8 mouse cellular contexts compared by ENCODE assay signal in genomic region chr5:66619675-66620074, GRCm38 (mm10). TPM values are rescaled to one million over a fixed set of nuclear protein-coding genes. Genes with fewer than 3 reads are reported as not detected.
A peak's percentile ranks its signal among the peaks of the same experiment; 100 is the strongest.
DNase-seq lines count a peak whose midpoint lies in the region; ATAC-seq lines count a peak whose summit lies in the region.

No protein-coding gene starts in this region.

- no peaks in the 10 kb centered on the region for H3K36me3 ChIP-seq in neural tube, embryonic 11.5 days (ENCODE audit: control insufficient read depth, insufficient read depth, low read length)
- H3K36me3 ChIP-seq in limb, embryonic 15.5 days = no peaks in the 10 kb centered on the region
- H3K36me3 ChIP-seq in stomach, embryonic 15.5 days = no peaks in the 10 kb centered on the region

- peak; percentile 54 for DNase-seq in cerebellum, adult 9-10 months
- DNase-seq in cerebellum, postnatal 4 days (ENCODE audit: low spot score in 2 of 2) = no peak
- no peak for DNase-seq in neural tube, embryonic 11.5 days (ENCODE audit: low spot score)
- no peak for DNase-seq in neural tube, embryonic 10.5 days (ENCODE audit: extremely low spot score, low spot score)
- DNase-seq in layer of hippocampus, adult 18-20 months (ENCODE audit: low spot score in 2 of 2) = no peak

- H3K9ac ChIP-seq in neural tube, embryonic 11.5 days (ENCODE audit: low read length) = peak overlapping the region; percentile 65
- H3K9ac ChIP-seq in limb, embryonic 15.5 days = peak overlapping the region; percentile 50; the same call in 1 of the 2 replicates
- H3K9ac ChIP-seq in stomach, embryonic 15.5 days = peak overlapping the region; percentile 6; the same call in 1 of the 2 replicates

- no peak for ATAC-seq in neural tube, embryonic 11.5 days (ENCODE audit: insufficient read depth, low FRiP score, low TSS enrichment)
- ATAC-seq in limb, embryonic 15.5 days (ENCODE audit: insufficient number of reproducible peaks, low FRiP score, low TSS enrichment, low read depth) = no peak
- no peak for ATAC-seq in stomach, embryonic 15.5 days (ENCODE audit: insufficient read depth, low FRiP score, low read depth)
- no peak for ATAC-seq in megakaryocyte-erythroid progenitor cell, adult 5-6 weeks (replicated peaks; ENCODE audit: low FRiP score, low TSS enrichment, poor library complexity, severe bottlenecking)

- 42% methylated on average over 8 of the region's 8 CpGs for WGBS in neural tube, embryonic 11.5 days
- WGBS in limb, embryonic 15.5 days = 44% methylated on average over 8 of the region's 8 CpGs
- WGBS in stomach, embryonic 15.5 days = 42% methylated on average over 8 of the region's 8 CpGs

- H3K9me3 ChIP-seq in neural tube, embryonic 11.5 days (ENCODE audit: control insufficient read depth, low read length) = no peaks in the 10 kb centered on the region
- no peaks in the 10 kb centered on the region for H3K9me3 ChIP-seq in limb, embryonic 15.5 days
- no peaks in the 10 kb centered on the region for H3K9me3 ChIP-seq in stomach, embryonic 15.5 days

- no peaks in the 10 kb centered on the region for H3K27me3 ChIP-seq in neural tube, embryonic 11.5 days (ENCODE audit: control insufficient read depth, insufficient read depth, low read length)
- H3K27me3 ChIP-seq in limb, embryonic 15.5 days = no peaks in the 10 kb centered on the region
- H3K27me3 ChIP-seq in stomach, embryonic 15.5 days (replicated peaks) = no peaks in the 10 kb centered on the region

- H3K27ac ChIP-seq in neural tube, embryonic 11.5 days (ENCODE audit: low read depth, low read length) = no peak overlapping the region
- H3K27ac ChIP-seq in limb, embryonic 15.5 days = peak overlapping the region; percentile 71
- H3K27ac ChIP-seq in stomach, embryonic 15.5 days = peak overlapping the region; percentile 26; the same call in 1 of the 2 replicates

- peak overlapping the region; percentile 51 for H3K4me3 ChIP-seq in neural tube, embryonic 11.5 days (ENCODE audit: low read depth, low read length)
- peak overlapping the region; percentile 64 for H3K4me3 ChIP-seq in limb, embryonic 15.5 days
- peak overlapping the region; percentile 49 for H3K4me3 ChIP-seq in stomach, embryonic 15.5 days (replicated peaks)

- peaks cover 7% of the 10 kb centered on the region for H3K4me1 ChIP-seq in neural tube, embryonic 11.5 days (ENCODE audit: control insufficient read depth, insufficient read depth, low read length)
- H3K4me1 ChIP-seq in limb, embryonic 15.5 days = peaks cover 37% of the 10 kb centered on the region
- peaks cover 8% of the 10 kb centered on the region; the same call in 1 of the 2 replicates for H3K4me1 ChIP-seq in stomach, embryonic 15.5 days

- peak overlapping the region; percentile 73 for H3K4me2 ChIP-seq in neural tube, embryonic 11.5 days (ENCODE audit: low read depth)
- peak overlapping the region; percentile 78 for H3K4me2 ChIP-seq in limb, embryonic 15.5 days
- H3K4me2 ChIP-seq in stomach, embryonic 15.5 days = peak overlapping the region; percentile 68

RNA-seq across cellular contexts. Expression of gene Apbb2, which starts 1.1 kb away (rescaled TPM):
- 48.6 and 52.6 TPM in 2 replicates for polyA plus RNA-seq in neural tube, embryonic 11.5 days (2014; fragmentation: Nextera tagmentation; extraction: Ambion mirVana)
- polyA plus RNA-seq in limb, embryonic 15.5 days (2015; fragmentation: Nextera tagmentation; extraction: Ambion mirVana) = 43.2 and 45.6 TPM in 2 replicates
- polyA plus RNA-seq in stomach, embryonic 15.5 days (2015; fragmentation: Nextera tagmentation; extraction: Ambion mirVana) = 33.4 and 33.6 TPM in 2 replicates
- 2.4 and 2.5 TPM in 2 replicates for total RNA-seq in megakaryocyte-erythroid progenitor cell, adult 5-6 weeks (2014; fragmentation: Nextera tagmentation)
- total RNA-seq in megakaryocyte-erythroid progenitor cell, adult 5-6 weeks (2017) = 1.9 TPM in 1 of 2 replicates, not detected in the other
- total RNA-seq in layer of hippocampus, adult 18-20 months (2021) = 10 to 100 TPM; 55.9 to 59.5 TPM

RNA-seq across cellular contexts. Expression of gene Uchl1, which starts 56.2 kb away (rescaled TPM):
- 435 and 490 TPM in 2 replicates for polyA plus RNA-seq in neural tube, embryonic 11.5 days (2014; fragmentation: Nextera tagmentation; extraction: Ambion mirVana)
- 69.7 and 75.2 TPM in 2 replicates for polyA plus RNA-seq in limb, embryonic 15.5 days (2015; fragmentation: Nextera tagmentation; extraction: Ambion mirVana)
- polyA plus RNA-seq in stomach, embryonic 15.5 days (2015; fragmentation: Nextera tagmentation; extraction: Ambion mirVana) = 76.8 and 89.5 TPM in 2 replicates
- total RNA-seq in megakaryocyte-erythroid progenitor cell, adult 5-6 weeks (2014; fragmentation: Nextera tagmentation) = 0.48 TPM in 1 of 2 replicates, not detected in the other
- total RNA-seq in megakaryocyte-erythroid progenitor cell, adult 5-6 weeks (2017) = 1.4 TPM in 1 of 2 replicates, not detected in the other
- total RNA-seq in layer of hippocampus, adult 18-20 months (2021) = 100 to 1,000 TPM; 839 to 868 TPM

Comparison
In these comparisons a context has a peak if more than half of its experiments do, and no peak if none do; other contexts are left out.
1. H3K9ac ChIP-seq: peak in every context shown above with its lines; median percentile 65 in neural tube, embryonic 11.5 days; 50 in limb, embryonic 15.5 days; 6 in stomach, embryonic 15.5 days.